Mouse (Mus musculus): ENCODE measurements around the gene Glb1. TPM values are rescaled to one million over a fixed set of nuclear protein-coding genes. Genes with fewer than 3 reads are reported as not detected.

Glb1 gene
- polyA plus RNA-seq, 1 experiment from 2014 or later, result 53.2 TPM

DNA sequence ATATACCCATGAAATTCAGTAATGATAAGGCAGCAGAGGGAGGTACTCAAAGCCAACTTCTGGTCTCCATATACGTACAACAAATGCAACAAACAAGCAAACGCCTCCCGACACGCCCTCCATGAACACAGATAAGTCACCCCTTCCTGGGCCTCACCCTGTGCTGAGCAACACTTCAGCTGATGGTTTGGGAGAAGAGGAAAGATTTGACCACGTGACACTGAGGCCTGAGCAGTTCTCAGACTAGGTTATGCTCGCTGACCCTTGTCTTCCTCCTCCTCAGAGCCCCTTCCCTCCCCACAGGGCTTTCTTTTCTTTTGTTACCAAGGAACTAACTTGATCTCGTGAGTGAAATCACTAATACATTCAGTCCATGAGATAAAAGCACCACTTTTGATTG is 66.0 kb downstream of the Glb1 start:
- no peak for ATAC-seq (ENCODE audit: insufficient number of reproducible peaks, insufficient read depth, low FRiP score, low read depth)
- WGBS, result 62% methylated on average over 7 of the region's 7 CpGs

DNA sequence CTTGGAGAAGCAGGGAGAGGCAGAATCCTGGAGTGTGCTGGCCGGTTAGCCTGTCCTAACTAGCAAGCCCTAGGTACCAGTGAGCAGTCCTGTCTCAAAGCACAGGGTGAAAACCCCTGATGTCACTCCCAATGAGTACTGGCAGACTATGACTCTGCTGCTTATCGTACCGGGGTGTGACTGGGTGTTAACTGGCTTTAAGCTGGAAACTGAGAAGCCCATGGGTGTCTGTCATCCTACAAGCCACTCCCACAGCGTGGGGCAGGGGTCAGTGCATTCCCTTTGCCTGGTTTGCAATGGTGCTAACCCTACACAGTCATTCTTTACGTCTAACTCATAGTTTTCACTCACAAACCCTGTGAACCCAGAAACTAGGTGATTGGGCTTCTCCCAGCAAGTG is 67.3 kb downstream of the Glb1 start:
- ATAC-seq (ENCODE audit: insufficient number of reproducible peaks, insufficient read depth, low FRiP score, low read depth), result no peak
- H3K4me3 ChIP-seq (ENCODE audit: control insufficient read depth in 1 of 2, insufficient read depth in 1 of 2, low read depth in 1 of 2, low read length in 2 of 2), result no peak overlapping the region
- 68% methylated on average over 5 of the region's 5 CpGs for WGBS

More for the DNA sequence above, 66.0 kb downstream of the Glb1 start:
- no peak overlapping the region for H3K4me3 ChIP-seq (ENCODE audit: control insufficient read depth in 1 of 2, insufficient read depth in 1 of 2, low read depth in 1 of 2, low read length in 2 of 2)
- H3K9me3 ChIP-seq (ENCODE audit: control insufficient read depth, low read length), result no peaks in the 10 kb centered on the region
- no peak overlapping the region for H3K9ac ChIP-seq (ENCODE audit: low read length)
- H3K27ac ChIP-seq (replicated peaks in 1 of 2; ENCODE audit: control insufficient read depth in 1 of 2, insufficient read depth in 1 of 2, low read depth in 2 of 2, low read length in 2 of 2), result no peak overlapping the region
- no peak overlapping the region for H3K4me2 ChIP-seq (ENCODE audit: low read length)
- peaks cover 0 to 2% of the 10 kb centered on the region in 2 experiments; a peak in 1 of 4 replicates for H3K4me1 ChIP-seq (ENCODE audit: control insufficient read depth in 2 of 2, insufficient read depth in 2 of 2, low read length in 2 of 2)
- no peaks in the 10 kb centered on the region for H3K27me3 ChIP-seq (ENCODE audit: control insufficient read depth, insufficient read depth, low read length)
- H3K36me3 ChIP-seq (ENCODE audit: control insufficient read depth, insufficient read depth, low read length), result peaks cover 45% of the 10 kb centered on the region

DNA sequence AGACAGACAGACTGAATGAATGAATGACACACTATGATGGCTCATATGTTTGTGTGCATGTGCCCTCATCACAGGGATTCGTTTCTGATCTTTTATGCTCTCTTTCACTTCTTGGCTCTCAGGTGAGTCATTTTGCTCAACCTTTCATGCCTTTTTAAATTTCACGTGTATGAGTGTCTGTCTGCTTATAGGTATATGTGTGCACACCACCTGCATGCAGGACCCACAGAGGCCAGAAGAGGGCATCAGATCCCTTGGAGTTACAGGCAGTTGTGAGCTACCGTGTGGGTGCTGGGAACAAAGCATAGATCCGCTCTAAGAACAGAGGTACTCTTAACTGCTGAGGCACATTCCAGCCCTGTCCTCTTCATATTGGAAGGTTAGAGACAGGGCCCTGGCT is 67.8 kb downstream of the Glb1 start:
- no peak for ATAC-seq (ENCODE audit: insufficient number of reproducible peaks, insufficient read depth, low FRiP score, low read depth)
- H3K27ac ChIP-seq (replicated peaks in 1 of 2; ENCODE audit: control insufficient read depth in 1 of 2, insufficient read depth in 1 of 2, low read depth in 2 of 2, low read length in 2 of 2), result no peak overlapping the region
- no peaks in the 10 kb centered on the region for H3K9me3 ChIP-seq (ENCODE audit: control insufficient read depth, low read length)
- no peak overlapping the region for H3K4me2 ChIP-seq (ENCODE audit: low read length)
- H3K4me1 ChIP-seq (ENCODE audit: control insufficient read depth in 2 of 2, insufficient read depth in 2 of 2, low read length in 2 of 2), result peaks cover 0 to 2% of the 10 kb centered on the region in 2 experiments; a peak in 1 of 4 replicates
- WGBS, result 91% methylated on average over 4 of the region's 4 CpGs
- no peak overlapping the region for H3K9ac ChIP-seq (ENCODE audit: low read length)
- H3K4me3 ChIP-seq (ENCODE audit: control insufficient read depth in 1 of 2, insufficient read depth in 1 of 2, low read depth in 1 of 2, low read length in 2 of 2), result no peak overlapping the region
- no peaks in the 10 kb centered on the region for H3K27me3 ChIP-seq (ENCODE audit: control insufficient read depth, insufficient read depth, low read length)
- peaks cover 35% of the 10 kb centered on the region for H3K36me3 ChIP-seq (ENCODE audit: control insufficient read depth, insufficient read depth, low read length)

More for the DNA sequence above, 67.3 kb downstream of the Glb1 start:
- H3K9ac ChIP-seq (ENCODE audit: low read length), result no peak overlapping the region
- H3K4me2 ChIP-seq (ENCODE audit: low read length), result no peak overlapping the region
- no peak overlapping the region for H3K27ac ChIP-seq (replicated peaks in 1 of 2; ENCODE audit: control insufficient read depth in 1 of 2, insufficient read depth in 1 of 2, low read depth in 2 of 2, low read length in 2 of 2)
- no peaks in the 10 kb centered on the region for H3K9me3 ChIP-seq (ENCODE audit: control insufficient read depth, low read length)
- H3K4me1 ChIP-seq (ENCODE audit: control insufficient read depth in 2 of 2, insufficient read depth in 2 of 2, low read length in 2 of 2), result peaks cover 0 to 2% of the 10 kb centered on the region in 2 experiments; a peak in 1 of 4 replicates
- no peaks in the 10 kb centered on the region for H3K27me3 ChIP-seq (ENCODE audit: control insufficient read depth, insufficient read depth, low read length)
- peaks cover 36% of the 10 kb centered on the region for H3K36me3 ChIP-seq (ENCODE audit: control insufficient read depth, insufficient read depth, low read length)

DNA sequence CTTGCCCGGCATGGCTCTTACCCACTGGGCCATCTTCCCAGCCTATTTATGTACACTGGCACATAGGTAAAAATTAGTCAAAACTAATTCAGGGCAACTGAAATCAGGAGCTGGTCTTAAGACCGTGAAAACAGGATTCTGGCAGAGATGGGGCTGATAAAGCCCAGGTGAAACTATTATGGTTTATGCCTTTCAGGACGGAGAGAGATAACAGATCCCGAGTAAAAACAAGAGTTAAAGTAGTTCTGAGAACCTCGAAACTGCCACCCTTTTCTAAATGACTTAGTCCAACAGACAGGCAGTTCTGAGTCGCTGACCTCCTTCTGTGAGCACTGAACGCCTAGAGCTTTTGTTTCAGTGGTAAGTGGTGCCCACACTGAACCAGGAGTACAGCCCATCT is 71.0 kb downstream of the Glb1 start:
- Histone ChIP-seq H3K4me3 (ENCODE audit: control insufficient read depth in 1 of 2, insufficient read depth in 1 of 2, low read depth in 1 of 2, low read length in 2 of 2) (no peak overlapping the region), H3K36me3 (ENCODE audit: control insufficient read depth, insufficient read depth, low read length) (peaks cover 6% of the 10 kb centered on the region; the same call in 1 of the 2 replicates), H3K4me1 (ENCODE audit: control insufficient read depth in 2 of 2, insufficient read depth in 2 of 2, low read length in 2 of 2) (peaks cover 0 to 1% of the 10 kb centered on the region in 2 experiments; a peak in 1 of 4 replicates), H3K9ac (ENCODE audit: low read length) (no peak overlapping the region), H3K4me2 (ENCODE audit: low read length) (no peak overlapping the region), H3K27ac (replicated peaks in 1 of 2; ENCODE audit: control insufficient read depth in 1 of 2, insufficient read depth in 1 of 2, low read depth in 2 of 2, low read length in 2 of 2) (no peak overlapping the region), H3K9me3 (ENCODE audit: control insufficient read depth, low read length) (no peaks in the 10 kb centered on the region), H3K27me3 (ENCODE audit: control insufficient read depth, insufficient read depth, low read length) (no peaks in the 10 kb centered on the region)
- 78% methylated on average over 7 of the region's 7 CpGs for WGBS
- ATAC-seq (ENCODE audit: insufficient number of reproducible peaks, insufficient read depth, low FRiP score, low read depth), result no peak

DNA sequence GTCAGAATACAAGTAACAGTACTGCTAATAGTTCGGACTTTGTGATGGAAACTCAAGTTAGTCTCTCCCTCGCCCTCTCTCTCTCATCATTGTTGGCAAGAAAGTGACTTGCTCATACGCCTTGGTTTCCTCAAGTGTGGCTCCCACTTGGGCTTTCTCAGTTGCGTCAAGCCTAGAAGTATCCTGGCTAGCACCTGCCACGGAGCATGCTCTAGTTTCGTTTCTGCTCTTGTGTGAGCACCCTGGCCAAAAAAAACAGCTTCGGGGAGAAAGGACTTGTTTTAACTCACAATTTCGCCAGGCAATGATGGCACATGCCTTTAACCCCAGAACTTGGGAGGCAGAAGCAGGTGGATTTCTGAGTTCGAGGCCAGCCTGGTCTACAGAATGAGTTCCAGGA is 76.1 kb downstream of the Glb1 start:
- H3K4me1 ChIP-seq (ENCODE audit: control insufficient read depth in 2 of 2, insufficient read depth in 2 of 2, low read length in 2 of 2), result no peaks in the 10 kb centered on the region
- no peaks in the 10 kb centered on the region for H3K27me3 ChIP-seq (ENCODE audit: control insufficient read depth, insufficient read depth, low read length)
- H3K27ac ChIP-seq (replicated peaks in 1 of 2; ENCODE audit: control insufficient read depth in 1 of 2, insufficient read depth in 1 of 2, low read depth in 2 of 2, low read length in 2 of 2), result no peak overlapping the region
- H3K36me3 ChIP-seq (ENCODE audit: control insufficient read depth, insufficient read depth, low read length), result no peaks in the 10 kb centered on the region
- WGBS, result 89% methylated on average over 9 of the region's 9 CpGs
- no peak for ATAC-seq (ENCODE audit: insufficient number of reproducible peaks, insufficient read depth, low FRiP score, low read depth)
- no peak overlapping the region for H3K4me2 ChIP-seq (ENCODE audit: low read length)
- no peak overlapping the region for H3K4me3 ChIP-seq (ENCODE audit: control insufficient read depth in 1 of 2, insufficient read depth in 1 of 2, low read depth in 1 of 2, low read length in 2 of 2)
- H3K9ac ChIP-seq (ENCODE audit: low read length), result no peak overlapping the region
- H3K9me3 ChIP-seq (ENCODE audit: control insufficient read depth, low read length), result no peaks in the 10 kb centered on the region

DNA sequence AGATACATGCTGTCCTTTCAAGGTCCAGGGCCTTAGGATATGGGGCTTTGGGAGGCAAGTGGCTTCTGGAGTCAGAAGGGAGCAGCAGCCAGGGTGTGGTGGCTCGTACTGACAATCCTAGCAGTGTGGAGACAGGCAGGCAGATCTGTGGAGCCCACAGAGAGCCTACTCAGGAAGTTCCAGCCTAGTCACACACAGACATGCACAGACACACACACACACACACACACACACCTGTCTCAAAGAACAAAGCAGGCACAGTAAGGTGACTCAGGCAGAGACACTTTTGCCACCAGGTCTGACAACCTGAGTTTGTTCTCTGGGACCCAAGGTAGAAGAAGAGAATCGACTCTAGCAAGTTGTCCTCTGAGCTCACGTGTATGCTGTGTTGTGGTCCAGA is 80.1 kb downstream of the Glb1 start:
- WGBS, result 71% methylated on average over 3 of the region's 3 CpGs

DNA sequence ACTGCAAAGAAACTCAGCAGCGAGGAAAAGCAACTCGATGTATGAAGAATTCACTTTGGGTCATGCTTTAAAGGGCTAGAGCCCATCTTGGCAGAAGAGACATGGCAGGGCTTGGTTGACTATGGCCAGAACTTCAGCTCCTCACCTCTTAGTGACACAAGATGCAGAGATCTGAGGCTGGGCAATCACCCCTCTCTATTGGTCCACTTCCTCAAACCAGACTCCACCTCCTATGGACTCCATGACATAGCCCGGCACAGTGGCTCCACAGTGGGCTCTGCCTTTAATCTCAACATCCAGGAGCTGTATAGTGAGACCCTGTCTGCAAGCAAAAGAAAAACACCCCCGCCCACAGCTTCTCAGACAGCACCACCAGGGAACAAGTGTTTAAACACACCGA is 83.9 kb downstream of the Glb1 start:
- Histone ChIP-seq H3K4me2 (ENCODE audit: low read length) (no peak overlapping the region), H3K36me3 (ENCODE audit: control insufficient read depth, insufficient read depth, low read length) (no peaks in the 10 kb centered on the region), H3K27ac (replicated peaks in 1 of 2; ENCODE audit: control insufficient read depth in 1 of 2, insufficient read depth in 1 of 2, low read depth in 2 of 2, low read length in 2 of 2) (no peak overlapping the region), H3K4me3 (ENCODE audit: control insufficient read depth in 1 of 2, insufficient read depth in 1 of 2, low read depth in 1 of 2, low read length in 2 of 2) (no peak overlapping the region), H3K9me3 (ENCODE audit: control insufficient read depth, low read length) (no peaks in the 10 kb centered on the region), H3K27me3 (ENCODE audit: control insufficient read depth, insufficient read depth, low read length) (no peaks in the 10 kb centered on the region), H3K4me1 (ENCODE audit: control insufficient read depth in 2 of 2, insufficient read depth in 2 of 2, low read length in 2 of 2) (no peaks in the 10 kb centered on the region), H3K9ac (ENCODE audit: low read length) (no peak overlapping the region)
- 0 out of 2 replicates have a peak, but pooled peaks have one; percentile 35 for ATAC-seq (ENCODE audit: insufficient number of reproducible peaks, insufficient read depth, low FRiP score, low read depth)
- 72% methylated on average over 5 of the region's 5 CpGs for WGBS

More for the DNA sequence above, 80.1 kb downstream of the Glb1 start:
- no peaks in the 10 kb centered on the region for H3K4me1 ChIP-seq (ENCODE audit: control insufficient read depth in 2 of 2, insufficient read depth in 2 of 2, low read length in 2 of 2)
- no peak overlapping the region for H3K4me2 ChIP-seq (ENCODE audit: low read length)
- no peak overlapping the region for H3K4me3 ChIP-seq (ENCODE audit: control insufficient read depth in 1 of 2, insufficient read depth in 1 of 2, low read depth in 1 of 2, low read length in 2 of 2)
- no peak overlapping the region for H3K27ac ChIP-seq (replicated peaks in 1 of 2; ENCODE audit: control insufficient read depth in 1 of 2, insufficient read depth in 1 of 2, low read depth in 2 of 2, low read length in 2 of 2)
- ATAC-seq (ENCODE audit: insufficient number of reproducible peaks, insufficient read depth, low FRiP score, low read depth), result no peak
- no peak overlapping the region for H3K9ac ChIP-seq (ENCODE audit: low read length)
- H3K36me3 ChIP-seq (ENCODE audit: control insufficient read depth, insufficient read depth, low read length), result no peaks in the 10 kb centered on the region
- H3K27me3 ChIP-seq (ENCODE audit: control insufficient read depth, insufficient read depth, low read length), result no peaks in the 10 kb centered on the region
- H3K9me3 ChIP-seq (ENCODE audit: control insufficient read depth, low read length), result no peaks in the 10 kb centered on the region

DNA sequence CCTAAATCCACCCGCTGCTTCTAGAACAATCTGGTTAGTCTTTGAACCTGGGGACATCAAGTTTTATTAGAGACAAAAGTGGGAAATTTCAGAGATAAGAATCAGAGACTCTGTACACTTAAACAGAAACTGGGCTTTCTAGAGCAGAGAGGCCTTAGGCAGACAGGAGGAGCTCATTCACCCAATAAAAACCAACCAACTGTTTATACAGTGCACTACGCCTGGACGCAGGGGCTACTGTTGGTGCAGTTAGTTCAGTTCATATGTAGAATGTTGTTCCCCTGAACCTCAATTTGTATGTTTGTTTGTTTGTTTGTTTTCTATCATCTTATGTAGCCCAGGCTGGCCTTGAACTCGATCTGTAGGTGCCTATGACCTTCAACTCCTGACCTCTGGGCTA is 85.9 kb downstream of the Glb1 start:
- Histone ChIP-seq H3K36me3 (ENCODE audit: control insufficient read depth, insufficient read depth, low read length) (no peaks in the 10 kb centered on the region), H3K27me3 (ENCODE audit: control insufficient read depth, insufficient read depth, low read length) (no peaks in the 10 kb centered on the region), H3K4me2 (ENCODE audit: low read length) (no peak overlapping the region), H3K27ac (replicated peaks in 1 of 2; ENCODE audit: control insufficient read depth in 1 of 2, insufficient read depth in 1 of 2, low read depth in 2 of 2, low read length in 2 of 2) (no peak overlapping the region), H3K4me3 (ENCODE audit: control insufficient read depth in 1 of 2, insufficient read depth in 1 of 2, low read depth in 1 of 2, low read length in 2 of 2) (no peak overlapping the region), H3K4me1 (ENCODE audit: control insufficient read depth in 2 of 2, insufficient read depth in 2 of 2, low read length in 2 of 2) (no peaks in the 10 kb centered on the region), H3K9ac (ENCODE audit: low read length) (no peak overlapping the region), H3K9me3 (ENCODE audit: control insufficient read depth, low read length) (no peaks in the 10 kb centered on the region)
- 81% methylated on average over 4 of the region's 4 CpGs for WGBS
- ATAC-seq (ENCODE audit: insufficient number of reproducible peaks, insufficient read depth, low FRiP score, low read depth), result no peak

Data from heart, embryonic 14.5 days (tissue).